In genomic region chr6:50008869-50009268, GRCm38 (mm10) we compare ENCODE assay signal across 19 mouse cellular contexts.
DNase-seq lines count a peak whose midpoint lies in the region; ATAC-seq lines count a peak whose summit lies in the region.
"Had no signal": no experiment of that assay in that cellular context is flagged by ENCODE, and none has a peak within 500 bp of the region (broad histone marks: within the 10 kb centered on the region; RNA-seq: fewer than 3 reads in every experiment).

No protein-coding gene starts in this region.

- H3K9me3 ChIP-seq in heart, embryonic 15.5 days (replicated peaks): no peaks in the 10 kb centered on the region
- no peaks in the 10 kb centered on the region for H3K9me3 ChIP-seq in heart, embryonic 12.5 days (replicated peaks)
- H3K9me3 ChIP-seq in liver, embryonic 12.5 days (replicated peaks): no peaks in the 10 kb centered on the region
- H3K9me3 ChIP-seq in liver, embryonic 11.5 days (ENCODE audit: control insufficient read depth, low read length): no peaks in the 10 kb centered on the region
- H3K9me3 ChIP-seq in limb, embryonic 10.5 days (replicated peaks): no peaks in the 10 kb centered on the region
- H3K9me3 ChIP-seq: embryonic facial prominence, embryonic 12.5 days; G1E; hindbrain, embryonic 12.5 days; intestine, embryonic 15.5 days; limb, embryonic 12.5 days; midbrain, embryonic 13.5 days had no signal

- peak overlapping the region; percentile 54 for H3K27ac ChIP-seq in heart, embryonic 15.5 days
- no peak overlapping the region for H3K27ac ChIP-seq in heart, embryonic 12.5 days (ENCODE audit: poor library complexity, severe bottlenecking)
- peak overlapping the region; percentile 36; the same call in 1 of the 2 replicates for H3K27ac ChIP-seq in liver, embryonic 12.5 days
- no peak overlapping the region for H3K27ac ChIP-seq in liver, embryonic 11.5 days (ENCODE audit: low read depth, low read length)
- H3K27ac ChIP-seq in limb, embryonic 10.5 days: peak overlapping the region; percentile 42; the same call in 1 of the 2 replicates
- H3K27ac ChIP-seq: embryonic facial prominence, embryonic 12.5 days; hindbrain, embryonic 12.5 days; intestine, embryonic 15.5 days; layer of hippocampus, adult 2 months; left cerebral cortex, adult 2 months; limb, embryonic 12.5 days; midbrain, embryonic 13.5 days had no signal

- no peak for ATAC-seq in heart, embryonic 15.5 days (replicated peaks; ENCODE audit: insufficient number of reproducible peaks, insufficient read depth, low FRiP score, low read depth)
- ATAC-seq in heart, embryonic 12.5 days (ENCODE audit: insufficient number of reproducible peaks, low FRiP score): no peak
- no peak for ATAC-seq in liver, embryonic 12.5 days
- ATAC-seq in liver, embryonic 11.5 days (replicated peaks; ENCODE audit: low FRiP score): no peak
- peak; percentile 18 for ATAC-seq in CD4-positive, CD25-positive, alpha-beta regulatory T cell, adult 4 months
- ATAC-seq: intestine, embryonic 15.5 days; midbrain, embryonic 13.5 days had no signal

- H3K4me3 ChIP-seq in heart, embryonic 15.5 days: no peak overlapping the region
- H3K4me3 ChIP-seq in heart, embryonic 12.5 days: no peak overlapping the region
- no peak overlapping the region for H3K4me3 ChIP-seq in liver, embryonic 12.5 days
- H3K4me3 ChIP-seq in liver, embryonic 11.5 days (ENCODE audit: low read depth, low read length): no peak overlapping the region
- H3K4me3 ChIP-seq in limb, embryonic 10.5 days: no peak overlapping the region
- H3K4me3 ChIP-seq: embryonic facial prominence, embryonic 12.5 days; hindbrain, embryonic 12.5 days; intestine, embryonic 15.5 days; layer of hippocampus, adult 2 months; left cerebral cortex, adult 2 months; limb, embryonic 12.5 days; midbrain, embryonic 13.5 days; myocyte had no signal

- H3K27me3 ChIP-seq in heart, embryonic 15.5 days: no peaks in the 10 kb centered on the region
- no peaks in the 10 kb centered on the region for H3K27me3 ChIP-seq in heart, embryonic 12.5 days (replicated peaks)
- H3K27me3 ChIP-seq in liver, embryonic 12.5 days (replicated peaks): no peaks in the 10 kb centered on the region
- no peaks in the 10 kb centered on the region for H3K27me3 ChIP-seq in liver, embryonic 11.5 days (replicated peaks; ENCODE audit: control insufficient read depth, insufficient read depth, low read length)
- no peaks in the 10 kb centered on the region for H3K27me3 ChIP-seq in limb, embryonic 10.5 days (ENCODE audit: low read depth, poor library complexity, severe bottlenecking)
- H3K27me3 ChIP-seq: embryonic facial prominence, embryonic 12.5 days; hindbrain, embryonic 12.5 days; intestine, embryonic 15.5 days; midbrain, embryonic 13.5 days had no signal

- H3K4me1 ChIP-seq in heart, embryonic 15.5 days (replicated peaks): peaks cover 15% of the 10 kb centered on the region
- H3K4me1 ChIP-seq in heart, embryonic 12.5 days (replicated peaks): peaks cover 15% of the 10 kb centered on the region
- peaks cover 25% of the 10 kb centered on the region for H3K4me1 ChIP-seq in liver, embryonic 12.5 days
- peaks cover 8% of the 10 kb centered on the region; the same call in 1 of the 2 replicates for H3K4me1 ChIP-seq in liver, embryonic 11.5 days (replicated peaks; ENCODE audit: control insufficient read depth, insufficient read depth, low read length)
- peaks cover 21% of the 10 kb centered on the region for H3K4me1 ChIP-seq in limb, embryonic 10.5 days
- H3K4me1 ChIP-seq: intestine, embryonic 15.5 days; midbrain, embryonic 13.5 days had no signal

- WGBS in heart, embryonic 15.5 days: 19% methylated on average over 3 of the region's 3 CpGs
- WGBS in heart, embryonic 12.5 days: 27% methylated on average over 3 of the region's 3 CpGs
- WGBS in liver, embryonic 12.5 days (ENCODE audit: insufficient replicate concordance): 17% methylated on average over 3 of the region's 3 CpGs
- WGBS in liver, embryonic 11.5 days: 34% methylated on average over 3 of the region's 3 CpGs
- 51% methylated on average over 3 of the region's 3 CpGs for WGBS in limb, embryonic 10.5 days

- no peak overlapping the region for H3K9ac ChIP-seq in heart, embryonic 15.5 days
- H3K9ac ChIP-seq in heart, embryonic 12.5 days: no peak overlapping the region
- H3K9ac ChIP-seq in liver, embryonic 12.5 days: no peak overlapping the region
- H3K9ac ChIP-seq in liver, embryonic 11.5 days (ENCODE audit: low read depth, low read length): no peak overlapping the region
- H3K9ac ChIP-seq: embryonic facial prominence, embryonic 12.5 days; hindbrain, embryonic 12.5 days; intestine, embryonic 15.5 days; limb, embryonic 12.5 days; midbrain, embryonic 13.5 days had no signal

- no peak for DNase-seq in liver, embryonic 11.5 days (ENCODE audit: low spot score)
- no peak for DNase-seq in limb, embryonic 10.5 days (ENCODE audit: low spot score)
- no peak for DNase-seq in layer of hippocampus, postnatal 36 days
- DNase-seq: cerebellum, adult 18-20 months; gastrocnemius, postnatal 14 days; lung, postnatal 36 days had no signal

- H3K4me2 ChIP-seq in heart, embryonic 15.5 days: no peak overlapping the region
- no peak overlapping the region for H3K4me2 ChIP-seq in heart, embryonic 12.5 days
- H3K4me2 ChIP-seq in liver, embryonic 12.5 days: no peak overlapping the region
- H3K4me2 ChIP-seq in liver, embryonic 11.5 days: no peak overlapping the region
- H3K4me2 ChIP-seq: embryonic facial prominence, embryonic 12.5 days; hindbrain, embryonic 12.5 days; intestine, embryonic 15.5 days; limb, embryonic 12.5 days; midbrain, embryonic 13.5 days had no signal

- H3K36me3 ChIP-seq in heart, embryonic 15.5 days: no peaks in the 10 kb centered on the region
- no peaks in the 10 kb centered on the region for H3K36me3 ChIP-seq in heart, embryonic 12.5 days
- no peaks in the 10 kb centered on the region for H3K36me3 ChIP-seq in liver, embryonic 12.5 days
- no peaks in the 10 kb centered on the region for H3K36me3 ChIP-seq in liver, embryonic 11.5 days (ENCODE audit: control insufficient read depth, insufficient read depth, low read length)
- H3K36me3 ChIP-seq in limb, embryonic 10.5 days: no peaks in the 10 kb centered on the region
- H3K36me3 ChIP-seq: embryonic facial prominence, embryonic 12.5 days; G1E; hindbrain, embryonic 12.5 days; intestine, embryonic 15.5 days; limb, embryonic 12.5 days; midbrain, embryonic 13.5 days had no signal

Comparison
In these comparisons a context has a peak if more than half of its experiments do, and no peak if none do; other contexts are left out.
1. H3K27ac ChIP-seq: peak in heart, embryonic 15.5 days (single experiment), liver, embryonic 12.5 days (single experiment) and limb, embryonic 10.5 days (single experiment); none in heart, embryonic 12.5 days (single experiment) and liver, embryonic 11.5 days (single experiment).